Mouse (Mus musculus) naive thymus-derived CD4-positive, alpha-beta T cell, adult 2 months (primary cell): ENCODE results near the gene Bbip1.
"Not testable (repeated sequence)": the region's sequence is repeated elsewhere in the genome, so short reads cannot be mapped to it uniquely, and the experiment has no call there.

Source experiments
- DNase-seq: peaks from one replicate; pipeline ENCODE4 v3.0.0-alpha.2; 2011; ENCODE audit warnings: low read depth

Bbip1 gene

DNA sequence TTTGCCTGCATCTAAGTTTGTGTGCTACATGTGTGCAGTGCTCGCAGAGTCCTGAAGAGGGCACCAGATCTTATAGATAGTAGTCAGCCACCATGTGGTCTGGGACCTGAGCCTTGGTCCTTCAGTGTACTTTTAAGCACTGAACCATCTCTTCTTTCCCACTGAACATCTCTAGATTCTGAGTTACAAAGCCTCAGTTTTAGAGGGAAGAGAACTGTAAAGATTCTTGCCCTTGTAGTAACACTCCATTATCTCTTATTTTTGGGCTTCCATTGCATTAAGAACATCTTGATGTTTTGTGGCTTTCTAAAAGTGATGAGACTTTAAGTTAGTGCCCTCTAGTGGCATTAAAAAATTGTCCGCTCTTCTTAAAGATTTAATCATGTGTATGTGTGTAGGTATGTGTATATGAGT is 19.1 kb downstream of the Bbip1 start:
- peak; percentile 82 for DNase-seq

DNA sequence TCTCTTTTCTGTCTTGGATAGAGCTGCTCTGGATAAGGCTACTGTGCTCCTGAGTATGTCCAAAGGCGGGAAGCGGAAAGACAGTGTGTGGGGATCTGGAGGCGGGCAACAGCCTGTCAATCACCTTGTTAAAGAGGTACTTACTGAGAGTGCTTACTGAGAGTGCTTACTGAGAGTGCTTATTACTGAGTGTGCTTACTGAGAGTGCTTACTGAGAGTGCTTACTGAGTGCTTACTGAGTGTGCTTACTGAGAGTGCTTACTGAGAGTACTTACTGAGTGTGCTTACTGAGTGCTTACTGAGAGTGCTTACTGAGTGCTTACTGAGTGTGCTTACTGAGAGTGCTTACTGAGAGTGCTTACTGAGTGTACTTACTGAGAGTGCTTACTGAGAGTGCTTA is 22.4 kb downstream of the Bbip1 start:
- DNase-seq = not testable (repeated sequence)

DNA sequence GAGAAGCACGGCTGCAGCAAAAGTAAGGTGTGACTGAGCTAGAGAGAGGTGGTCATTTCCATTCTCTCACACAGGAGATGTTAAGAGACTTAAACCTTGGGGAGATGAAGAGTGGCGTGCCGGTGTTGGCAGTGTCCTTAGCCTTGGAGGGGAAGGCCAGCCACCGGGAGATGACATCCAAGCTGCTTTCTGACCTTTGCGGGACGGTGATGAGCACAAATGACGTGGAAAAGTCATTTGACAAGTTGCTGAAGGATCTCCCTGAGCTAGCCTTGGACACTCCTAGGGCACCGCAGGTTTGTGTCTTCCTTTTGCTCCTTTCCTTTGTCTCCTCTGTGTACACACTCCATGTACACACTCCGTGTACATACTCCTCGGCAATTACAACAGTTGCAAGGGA is 24.9 kb downstream of the Bbip1 start:
- DNase-seq = no peak

DNA sequence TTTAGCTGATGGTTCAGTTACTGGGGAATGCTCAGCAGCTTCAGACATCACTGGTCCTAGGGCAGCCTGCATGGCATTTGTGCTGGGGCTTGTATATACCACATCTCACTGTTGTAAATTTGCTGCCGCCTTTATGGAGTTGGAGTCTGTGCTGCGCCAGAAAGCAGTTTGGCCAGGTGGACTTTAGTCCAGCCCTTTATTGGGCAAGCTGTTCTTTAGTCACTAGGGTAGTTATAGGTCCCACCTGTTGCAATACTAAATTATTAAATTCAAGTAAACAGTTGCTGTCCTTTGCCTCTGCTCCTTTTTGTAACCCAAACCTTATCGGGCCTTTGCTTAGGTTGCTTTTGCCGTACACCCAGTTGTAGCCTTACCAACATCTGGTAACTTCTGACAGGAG is 29.5 kb downstream of the Bbip1 start:
- no peak for DNase-seq

DNA sequence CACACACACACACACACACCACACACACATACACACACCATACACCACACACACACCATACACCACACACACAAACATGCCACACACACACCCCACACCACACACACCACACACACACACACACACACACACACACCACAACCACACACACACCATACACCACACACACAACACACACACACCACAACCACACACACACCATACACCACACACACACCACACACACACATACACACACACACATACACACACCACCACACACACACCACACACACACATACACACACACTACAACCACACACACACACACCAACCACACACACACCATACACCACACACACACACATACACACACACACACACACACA is 37.7 kb downstream of the Bbip1 start:
- DNase-seq = peak; percentile 39

DNA sequence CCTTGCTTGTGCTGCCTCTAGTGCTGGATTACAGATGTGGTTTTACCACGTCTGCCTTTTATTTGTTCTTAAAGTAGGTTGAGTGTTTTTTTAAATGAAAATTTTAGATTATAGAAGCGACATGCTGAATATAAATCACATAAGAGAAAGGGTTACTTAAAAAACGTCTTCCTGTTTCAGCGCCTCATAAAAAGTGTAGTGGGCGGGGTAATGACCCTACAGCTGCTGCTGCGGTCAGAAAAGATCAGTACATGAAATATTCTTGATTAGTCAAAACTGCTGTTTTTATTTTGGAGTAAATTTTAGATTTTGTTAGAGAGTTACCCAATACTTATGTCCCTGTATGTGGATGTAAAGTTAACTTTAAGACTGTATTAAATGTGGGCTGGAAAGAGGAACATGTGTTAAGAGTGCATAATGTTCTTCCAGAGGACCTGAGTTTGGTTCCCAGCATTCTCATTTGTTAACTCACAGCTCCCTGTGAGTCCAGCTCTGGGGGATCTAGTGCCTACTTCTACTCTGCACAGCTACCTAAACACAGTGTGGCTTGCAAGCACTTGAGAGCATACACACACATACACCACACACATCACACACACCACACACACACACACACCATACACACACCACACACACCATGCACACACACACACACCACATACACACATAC is 38.3 kb downstream of the Bbip1 start:
- peak; percentile 65 for DNase-seq

DNA sequence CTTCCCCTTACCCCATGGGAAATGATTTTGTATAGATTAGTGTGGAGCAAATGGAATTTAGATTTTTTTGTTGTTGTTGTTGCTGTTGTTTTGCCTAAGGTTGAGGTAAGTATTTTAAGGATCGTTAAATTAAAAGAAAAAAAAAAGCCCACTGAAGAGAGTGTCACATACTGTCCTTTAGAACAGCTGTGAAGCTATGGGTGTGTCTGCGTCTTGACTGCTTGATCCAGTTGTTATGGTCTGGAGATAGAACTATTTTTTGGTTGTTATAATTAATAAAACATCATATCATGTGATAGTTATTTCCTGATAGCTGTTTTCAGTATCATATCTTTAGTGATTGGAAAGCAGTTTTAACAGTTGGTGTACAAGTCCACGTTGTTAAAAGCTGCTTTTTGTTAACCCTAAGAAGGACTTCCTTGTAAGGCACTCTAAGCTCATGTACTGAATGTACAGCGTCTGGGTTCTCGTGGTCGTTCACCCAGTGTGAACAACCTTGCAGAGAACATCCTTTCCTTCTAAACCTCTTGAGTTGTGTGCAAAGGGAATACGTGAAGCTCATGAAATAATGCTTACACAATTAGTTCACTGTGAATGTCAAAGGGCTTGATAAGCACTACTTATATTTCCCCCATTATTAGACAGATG is 39.5 kb downstream of the Bbip1 start:
- peak; percentile 57 for DNase-seq

DNA sequence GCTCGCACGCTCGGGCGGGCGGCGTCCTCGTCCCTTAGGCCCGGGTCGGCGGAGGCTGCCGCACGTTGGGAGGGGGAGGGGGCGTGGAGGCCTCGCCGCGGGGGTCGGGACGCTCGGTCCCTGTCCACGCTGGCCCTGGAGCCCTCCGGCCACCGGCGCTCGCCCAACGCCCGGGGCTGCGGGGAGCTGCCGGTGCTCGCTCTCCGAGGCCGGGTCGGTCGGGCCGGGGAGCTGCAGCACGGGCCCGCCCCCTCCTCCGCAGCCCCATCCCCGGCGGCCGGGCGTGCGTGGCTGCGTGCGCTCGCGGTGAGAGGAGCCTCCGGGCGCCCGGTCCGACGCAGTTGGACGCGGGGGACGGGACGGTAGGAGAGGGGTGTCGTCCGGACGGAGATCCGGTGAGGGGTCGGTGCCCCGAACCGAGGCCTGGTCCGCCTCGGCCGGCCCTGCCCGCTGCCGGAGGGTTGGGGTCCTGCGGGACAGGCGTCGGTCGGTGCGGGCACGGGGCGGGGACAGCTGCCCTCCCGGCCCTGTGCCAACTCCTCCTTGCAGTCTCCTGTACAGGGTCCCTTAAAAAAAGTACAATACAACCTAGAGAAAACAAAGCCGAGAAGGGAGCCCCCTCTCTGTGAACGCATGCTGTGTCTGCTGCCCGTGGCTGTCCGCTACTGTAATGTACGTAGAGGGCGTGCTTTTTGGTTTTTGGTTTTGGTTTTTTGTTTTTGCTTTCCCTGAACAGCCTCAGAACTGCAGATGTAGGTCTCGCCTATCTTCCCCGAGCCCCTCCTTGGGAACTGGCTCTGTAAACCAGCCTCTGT is 40.7 kb downstream of the Bbip1 start:
- peak; percentile 81 for DNase-seq

DNA sequence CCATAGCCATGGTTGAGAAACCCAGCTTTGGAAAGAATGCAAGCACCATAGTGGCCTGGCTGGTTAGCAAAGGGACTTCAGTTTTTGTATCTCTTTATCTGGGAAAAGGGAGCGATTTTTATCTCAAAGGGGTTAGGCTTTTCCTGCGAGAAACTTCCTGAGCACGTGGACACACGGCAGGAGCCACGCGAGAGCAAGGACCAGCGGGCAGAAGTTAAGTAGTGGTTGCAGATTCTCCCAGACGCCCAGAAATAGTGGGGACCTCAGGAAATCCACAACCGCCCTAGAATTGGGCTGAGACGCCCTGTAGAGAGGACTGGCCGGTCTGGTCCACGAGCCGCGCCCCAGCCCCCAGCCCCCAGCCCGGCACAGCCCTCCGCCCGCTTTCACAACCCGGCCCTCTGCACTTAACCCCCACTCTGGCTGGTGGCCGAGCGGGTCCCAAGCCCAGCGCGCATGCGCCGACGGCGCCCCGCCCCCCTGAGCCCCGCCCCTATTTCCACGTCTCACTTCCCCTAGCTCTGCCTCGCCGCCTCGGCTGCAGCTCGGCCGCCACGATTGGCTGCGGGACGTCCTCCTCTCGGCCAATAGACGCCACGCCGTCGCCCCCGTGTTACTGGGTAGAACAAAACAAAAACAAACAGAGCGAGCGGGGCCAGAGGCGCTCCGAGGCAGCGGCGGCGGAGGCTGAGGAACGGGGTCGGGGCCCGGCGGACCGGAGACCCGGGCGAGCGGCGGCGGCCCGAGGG is 41.5 kb downstream of the Bbip1 start:
- DNase-seq = peak; percentile 97

DNA sequence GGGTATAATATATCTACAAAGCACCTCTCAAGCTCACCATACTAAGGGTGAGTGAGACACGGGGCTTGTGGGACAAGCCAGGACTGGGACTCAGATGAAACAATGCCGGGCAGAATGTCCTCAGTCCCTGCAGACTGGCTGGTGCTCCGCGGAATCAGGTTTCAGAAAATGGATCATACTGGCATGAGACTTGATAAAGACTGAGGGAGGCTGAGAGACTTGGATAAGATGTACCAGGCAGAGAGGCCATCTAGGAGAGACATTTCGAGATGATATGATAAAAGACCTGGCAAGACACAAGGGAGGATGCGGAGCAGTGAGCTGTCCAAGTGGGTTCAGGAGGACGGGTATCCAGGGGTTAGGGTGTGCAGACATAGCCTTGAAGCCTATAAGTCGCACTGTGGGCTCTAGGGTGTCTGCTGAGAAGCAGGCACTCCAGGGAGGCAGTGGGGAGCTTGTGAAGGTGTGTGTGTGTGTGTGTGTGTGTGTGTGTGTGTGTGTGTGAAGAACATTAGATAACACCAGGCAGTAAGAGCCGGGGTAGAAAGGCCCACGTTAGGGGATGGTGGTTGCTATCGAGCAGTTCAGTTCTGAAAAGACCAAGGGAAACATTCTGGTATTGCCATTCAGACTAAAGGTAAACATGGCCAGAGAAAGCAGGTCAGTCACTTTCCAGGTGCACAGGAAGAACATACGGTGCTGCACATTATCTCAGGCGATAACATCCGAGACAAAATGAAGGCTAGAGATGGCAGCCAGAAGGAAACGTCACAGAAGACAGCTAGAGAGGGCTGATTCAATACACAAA is 42.3 kb downstream of the Bbip1 start:
- DNase-seq = peak; percentile 75

DNA sequence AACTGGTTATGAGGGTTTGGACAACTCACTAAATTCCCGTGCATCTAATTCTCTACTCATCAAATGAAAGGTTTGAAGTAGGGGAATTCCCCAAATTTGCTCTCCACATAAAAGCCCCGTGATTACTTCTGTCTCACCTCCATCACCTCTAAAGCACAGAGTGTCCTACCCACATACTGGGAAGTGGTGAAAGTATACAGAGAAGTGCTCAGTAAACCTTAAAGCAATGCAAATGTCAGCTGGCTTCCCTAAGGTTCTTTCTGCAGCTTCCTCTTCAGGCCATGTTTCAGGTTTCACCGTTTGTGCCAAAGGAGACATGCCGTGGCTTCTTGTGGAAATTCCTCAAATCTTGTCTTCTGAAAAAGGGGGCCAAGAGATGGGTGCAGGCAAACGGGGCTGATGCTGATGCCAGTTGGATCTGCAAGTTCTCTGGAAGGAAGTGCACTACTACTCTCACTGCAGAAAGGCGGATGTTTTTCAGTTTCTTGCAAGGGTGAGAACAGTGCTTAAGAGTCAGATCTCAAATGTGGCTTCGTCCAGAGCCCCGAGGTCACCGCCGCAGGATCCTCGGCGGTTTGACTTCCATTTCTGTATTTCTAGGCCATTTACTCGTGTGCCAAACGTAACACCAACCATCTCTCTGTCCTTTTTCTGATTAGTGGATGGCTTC is 44.4 kb downstream of the Bbip1 start:
- DNase-seq = peak; percentile 83

DNA sequence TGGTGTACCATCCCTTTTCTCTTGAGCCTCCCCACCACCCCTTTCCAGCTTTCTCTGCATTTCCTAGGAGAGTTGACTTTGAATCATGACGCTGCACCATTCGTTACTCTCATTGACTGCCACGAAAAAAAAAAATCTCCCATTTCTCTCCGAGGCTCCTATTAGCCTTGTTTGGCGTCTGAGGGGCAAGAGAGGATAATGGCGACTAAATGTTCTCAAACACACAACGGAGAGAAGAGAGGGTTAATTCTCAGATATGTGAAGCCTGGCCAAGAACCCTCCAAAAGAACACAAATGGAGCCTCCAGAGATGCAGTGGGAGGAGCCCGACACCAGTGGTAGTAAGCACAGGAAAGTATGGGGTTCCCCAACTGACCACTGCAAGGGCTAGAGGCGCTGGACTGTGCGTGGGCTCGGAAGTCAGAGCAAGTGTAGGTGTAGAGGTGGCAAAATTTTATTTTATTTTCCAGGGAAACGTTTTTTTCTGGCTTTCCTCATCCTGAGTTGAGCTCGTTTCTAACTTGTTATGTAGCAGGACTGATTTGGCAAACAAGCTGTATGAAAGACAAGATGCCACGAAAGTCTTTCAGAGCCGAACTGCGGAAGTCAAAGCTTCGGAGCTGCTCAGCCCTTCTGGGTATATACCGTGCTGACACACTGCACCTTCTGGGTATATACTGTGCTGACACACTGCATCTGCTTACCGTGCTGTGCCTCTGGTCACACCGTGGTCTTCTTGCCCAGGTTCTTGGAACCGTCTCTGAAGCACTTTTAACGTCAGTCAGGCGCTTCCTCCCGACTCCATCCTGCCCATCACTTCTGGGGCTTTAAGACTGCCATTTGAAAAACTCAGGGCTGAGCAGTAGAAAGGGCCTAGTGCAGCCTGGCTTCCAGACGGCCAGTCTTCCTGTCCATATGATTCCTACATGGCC is 45.2 kb downstream of the Bbip1 start:
- DNase-seq = no peak

DNA sequence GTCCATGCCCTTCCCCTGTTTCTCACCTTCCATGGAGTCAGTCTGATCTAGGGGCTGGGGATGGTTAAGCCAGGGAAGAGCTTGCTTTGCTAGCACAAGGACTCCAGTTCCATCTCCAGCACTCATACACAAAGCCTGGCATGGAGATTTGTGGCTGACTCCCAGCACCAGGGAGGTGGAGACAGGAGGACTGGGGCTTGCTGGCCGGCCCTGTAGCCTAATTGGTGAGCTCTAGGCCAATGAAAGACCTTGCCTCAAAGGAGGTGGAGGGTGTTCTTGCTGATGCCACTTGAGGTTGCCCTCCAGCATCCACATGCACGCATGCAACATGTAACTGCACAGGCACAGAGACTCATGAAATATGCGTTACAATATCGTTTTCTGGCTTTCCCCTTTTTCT is 45.9 kb downstream of the Bbip1 start:
- no peak for DNase-seq

DNA sequence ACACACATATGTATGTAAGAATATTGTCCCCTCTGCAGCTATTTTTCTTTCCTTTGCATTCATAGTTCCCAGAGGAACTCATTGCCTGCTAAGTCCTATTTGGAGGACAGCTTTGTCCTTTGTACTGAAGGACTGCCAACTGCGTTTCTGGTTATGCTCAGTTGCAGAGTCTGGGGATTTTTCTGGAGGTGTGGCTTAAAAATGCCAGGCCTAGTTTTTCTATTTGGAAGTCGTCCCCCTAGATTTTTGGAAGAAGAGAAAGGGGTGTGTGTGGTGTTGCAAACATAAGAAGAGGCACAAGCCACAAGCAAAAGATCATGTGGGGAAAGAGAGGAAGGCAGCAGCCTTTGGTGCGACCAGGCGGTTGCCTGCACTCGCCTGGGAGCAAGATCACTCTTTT is 46.4 kb downstream of the Bbip1 start:
- DNase-seq = peak; percentile 31

DNA sequence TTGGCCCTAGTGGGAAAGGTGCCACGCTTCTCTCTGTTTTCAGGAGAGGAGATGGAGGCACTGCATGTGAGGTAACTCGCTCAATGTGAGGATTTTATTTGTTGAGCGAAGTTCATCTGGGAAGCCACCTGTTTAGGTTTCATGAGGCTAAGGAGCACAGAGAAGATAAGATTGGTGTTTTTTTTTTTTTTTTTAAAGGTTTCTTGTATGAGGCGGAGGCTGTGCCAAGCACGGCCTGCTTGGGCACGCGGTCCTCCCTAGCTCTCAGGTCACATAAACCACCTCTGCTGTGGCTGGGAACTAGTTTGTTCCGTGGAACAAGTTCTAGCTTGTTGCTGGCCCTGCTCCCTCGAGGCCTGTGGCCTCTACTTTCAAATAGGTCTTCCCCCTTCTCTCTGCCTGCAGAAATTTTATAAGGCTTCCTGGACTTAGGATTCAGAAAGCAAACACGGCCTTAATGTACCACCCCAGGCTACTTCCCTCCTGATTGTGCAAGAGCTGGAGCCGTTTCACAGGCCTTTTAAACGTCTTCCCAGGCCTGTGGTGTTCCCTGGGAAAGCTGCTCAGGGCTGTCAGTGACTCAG is 49.8 kb downstream of the Bbip1 start:
- DNase-seq = no peak

DNA sequence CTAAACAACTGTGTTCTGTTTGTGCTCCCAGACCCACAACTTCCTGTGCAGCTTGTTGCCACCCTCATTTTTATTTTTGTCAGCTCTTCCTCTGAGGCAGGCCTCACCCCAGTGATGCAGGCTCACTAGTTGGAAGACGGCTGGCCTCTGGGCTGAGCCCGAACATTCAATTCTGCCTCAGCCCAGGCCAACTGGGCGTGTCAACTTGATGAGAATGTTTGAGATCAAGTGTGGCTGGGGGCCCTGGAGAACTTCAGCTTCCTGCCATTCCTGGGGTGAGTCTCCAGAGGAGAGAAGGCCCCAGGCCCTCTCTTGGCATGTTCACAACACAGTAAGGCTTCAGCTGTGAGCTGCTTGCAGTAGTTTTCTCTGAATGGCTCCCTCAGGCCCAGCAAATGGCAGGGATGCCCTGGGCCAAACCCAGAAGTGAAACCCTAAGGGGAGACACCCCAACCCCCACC is 50.7 kb downstream of the Bbip1 start:
- peak; percentile 82 for DNase-seq

DNA sequence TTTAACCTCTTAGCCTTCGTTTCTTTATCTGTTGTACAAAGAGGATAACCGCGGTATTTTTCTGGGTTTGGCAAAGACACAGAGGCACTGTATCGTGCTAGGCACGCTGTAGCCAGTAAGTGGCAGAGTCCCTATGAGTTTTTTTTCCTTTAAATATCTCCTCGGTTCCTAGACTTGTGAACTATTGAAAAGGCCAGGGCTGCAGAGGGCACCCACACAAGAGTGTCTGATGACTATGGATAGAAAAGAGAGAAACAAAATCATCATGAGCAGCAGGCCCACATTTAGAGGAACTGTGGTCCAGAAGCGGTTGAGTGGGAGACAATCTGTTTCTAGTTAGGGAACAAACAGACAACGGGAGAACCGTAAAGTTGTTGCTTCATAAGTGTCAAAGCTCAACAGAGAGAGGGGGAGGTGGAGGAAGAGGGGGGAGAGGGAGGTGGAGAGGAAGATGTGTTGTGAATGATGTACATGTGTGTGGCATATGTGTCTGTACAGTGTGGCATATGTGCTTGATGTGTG is 51.5 kb downstream of the Bbip1 start:
- peak; percentile 42 for DNase-seq

DNA sequence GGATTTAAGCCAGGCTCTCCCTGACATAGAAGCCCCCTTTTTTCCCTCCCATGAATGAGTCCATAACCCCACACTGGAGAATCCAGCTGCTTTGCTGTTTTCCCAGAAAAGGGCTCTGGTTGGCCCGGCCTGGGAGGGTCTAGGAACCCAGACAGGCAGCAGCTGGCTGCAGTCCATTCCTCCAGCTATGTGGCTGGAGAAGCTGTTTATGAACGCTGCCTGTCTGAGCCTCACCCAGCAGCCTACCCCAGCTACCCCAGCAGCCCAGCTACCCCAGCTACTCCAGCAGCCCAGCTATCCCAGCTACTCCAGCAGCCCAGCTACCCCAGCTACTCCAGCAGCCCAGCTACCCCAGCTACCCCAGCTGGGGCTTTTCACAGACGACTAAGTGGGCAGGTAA is 52.4 kb downstream of the Bbip1 start, which contains the start of gene Pdcd4:
Gene Pdcd4 (plus strand): TSS at position 171 of the 400 bp plus-strand sequence.
- DNase-seq = peak; percentile 51

DNA sequence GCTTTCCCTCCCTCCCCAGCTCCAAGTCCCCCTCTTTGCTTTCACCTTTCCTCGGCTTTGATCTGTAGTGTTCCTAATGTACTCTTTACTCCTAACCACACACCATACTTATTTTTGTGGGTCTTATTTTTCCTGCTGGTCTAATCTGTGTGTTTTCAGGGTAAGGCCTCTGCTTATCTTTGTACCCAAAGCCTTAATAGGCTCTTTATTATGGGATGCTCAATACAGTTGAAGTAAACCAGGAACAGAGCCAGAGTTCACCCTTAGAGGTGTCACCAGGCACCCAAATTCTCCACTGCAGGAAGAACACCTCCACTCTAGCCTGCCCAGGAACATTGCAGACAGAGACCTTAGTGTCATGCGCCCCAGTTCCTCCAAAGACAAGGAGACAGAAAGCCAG is 52.9 kb downstream of the Bbip1 start:
- peak; percentile 42 for DNase-seq
